Mouse (Mus musculus) gastrocnemius, adult 18-20 months (tissue): ENCODE data around the gene Cacnb1. TPM values are rescaled to one million over a fixed set of nuclear protein-coding genes. Genes with fewer than 3 reads are reported as not detected.
A peak's percentile ranks its signal among the peaks of the same experiment; 100 is the strongest.

ENCODE experiments used
- DNase-seq: peaks from one replicate; pipeline ENCODE4 v3.0.0; 2021; ENCODE audit warnings: low spot score
- long read RNA-seq, 2 experiments: library from polyadenylated mRNA; stranded (forward); transcript quantifications; one replicate each; pipeline ENCODE4 v2.0.0; 2021
- total RNA-seq, 2 experiments: library from RNA; stranded (reverse); gene quantifications; 2 replicates each; pipeline ENCODE4 v1.2.3; 2021

Gene Cacnb1
- total RNA-seq = 100 to 1,000 TPM; 167 to 198 TPM
- long read RNA-seq, experiment 1, transcript Cacnb1-202 (13 exons, 1,880 nt) = minor isoform, 16 of 337 reads
- long read RNA-seq, experiment 1, transcript Cacnb1-204 (12 exons, 1,778 nt) = major isoform, 273 of 337 reads
- long read RNA-seq, experiment 1, partial matches to known transcripts = 23 of 337 reads
- long read RNA-seq, experiment 1, other reads (novel, unspliced or antisense) = 25 of 337 reads
- long read RNA-seq, experiment 2, transcript Cacnb1-202 (13 exons, 1,880 nt) = minor isoform, 11 of 267 reads
- long read RNA-seq, experiment 2, transcript Cacnb1-204 (12 exons, 1,778 nt) = major isoform, 220 of 267 reads
- long read RNA-seq, experiment 2, partial matches to known transcripts = 15 of 267 reads
- long read RNA-seq, experiment 2, other reads (novel, unspliced or antisense) = 21 of 267 reads

- peak; percentile 39 for DNase-seq
Observed at GRCm38 (mm10) chr11:98022555-98023371, at the start of gene Cacnb1. Gene Cacnb1 (minus strand): TSS chr11:98023034.

- DNase-seq = no peak
Observed at GRCm38 (mm10) chr11:98067255-98067654, 44.4 kb upstream of the Cacnb1 start.

GRCm38 (mm10) chr11:98066201-98066600 is 43.4 kb upstream of the Cacnb1 start:
- no peak for DNase-seq

GRCm38 (mm10) chr11:98061904-98062562 is 39.2 kb upstream of the Cacnb1 start:
- DNase-seq = no peak

- DNase-seq = no peak
Observed at GRCm38 (mm10) chr11:98061441-98061840, 38.6 kb upstream of the Cacnb1 start.

GRCm38 (mm10) chr11:98060104-98060692 is 37.4 kb upstream of the Cacnb1 start:
- DNase-seq = no peak

GRCm38 (mm10) chr11:98059662-98060061 is 36.8 kb upstream of the Cacnb1 start:
- peak; percentile 44 for DNase-seq

GRCm38 (mm10) chr11:98057998-98058397 is 35.2 kb upstream of the Cacnb1 start:
- no peak for DNase-seq

- DNase-seq = no peak
Observed at GRCm38 (mm10) chr11:98057466-98057865, 34.6 kb upstream of the Cacnb1 start.

- peak; percentile 74 for DNase-seq
Observed at GRCm38 (mm10) chr11:98052989-98053834, 30.4 kb upstream of the Cacnb1 start, which contains the start of gene Stac2. Gene Stac2 (minus strand): TSS chr11:98053462.

GRCm38 (mm10) chr11:98052129-98052988 is 29.5 kb upstream of the Cacnb1 start:
- DNase-seq = no peak

- DNase-seq = no peak
Observed at GRCm38 (mm10) chr11:98051611-98052128, 28.8 kb upstream of the Cacnb1 start.

GRCm38 (mm10) chr11:98050940-98051339 is 28.1 kb upstream of the Cacnb1 start:
- DNase-seq = no peak

- DNase-seq = no peak
Observed at GRCm38 (mm10) chr11:98050520-98050815, 27.6 kb upstream of the Cacnb1 start.

- no peak for DNase-seq
Observed at GRCm38 (mm10) chr11:98049672-98050519, 27.1 kb upstream of the Cacnb1 start.

- DNase-seq = no peak
Observed at GRCm38 (mm10) chr11:98047745-98048144, 24.9 kb upstream of the Cacnb1 start.

- no peak for DNase-seq
Observed at GRCm38 (mm10) chr11:98046466-98046865, 23.6 kb upstream of the Cacnb1 start.

- no peak for DNase-seq
Observed at GRCm38 (mm10) chr11:98045596-98045995, 22.8 kb upstream of the Cacnb1 start.

GRCm38 (mm10) chr11:98044074-98044473 is 21.2 kb upstream of the Cacnb1 start:
- no peak for DNase-seq
